Mouse (Mus musculus): ENCODE measurements around the gene Sun1. TPM values are rescaled to one million over a fixed set of nuclear protein-coding genes. Genes with fewer than 3 reads are reported as not detected.

The Sun1 gene
- polyA plus RNA-seq, 1 experiment from 2014 or later = 62.8 TPM

DNA sequence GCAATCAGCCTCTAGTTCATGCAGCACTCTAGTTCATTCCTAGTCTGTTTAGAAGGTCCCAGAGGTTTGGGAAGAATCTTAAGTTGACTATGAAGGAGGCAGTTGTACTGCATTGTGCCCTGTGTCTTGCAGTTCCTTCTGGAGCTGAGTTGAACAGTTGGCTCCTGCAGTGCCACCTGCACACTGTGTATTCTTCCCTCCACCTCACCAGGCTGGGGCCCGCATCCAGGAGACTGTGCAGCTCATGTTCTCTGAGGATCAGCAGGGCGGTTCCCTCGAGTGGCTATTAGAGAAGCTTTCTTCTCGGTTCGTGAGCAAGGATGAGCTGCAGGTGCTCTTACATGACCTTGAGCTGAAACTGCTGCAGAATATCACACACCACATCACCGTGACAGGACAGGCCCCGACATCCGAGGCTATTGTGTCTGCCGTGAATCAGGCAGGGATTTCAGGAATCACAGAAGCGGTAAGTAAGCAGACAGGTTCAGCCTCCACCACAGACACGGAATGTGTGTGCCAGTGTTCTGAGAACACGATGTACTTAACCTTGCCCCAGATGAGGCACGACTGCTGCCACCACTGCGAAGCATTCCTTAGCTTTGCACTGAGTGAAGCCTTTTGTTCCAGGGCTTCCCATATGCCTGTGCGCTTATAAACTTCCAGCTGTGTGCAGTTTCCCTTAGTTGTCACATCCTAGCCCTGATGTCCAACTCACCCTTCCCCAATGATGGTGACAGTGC, 40.8 kb downstream of the Sun1 start:
- no peak for ATAC-seq (ENCODE audit: low FRiP score, low TSS enrichment)
- 58% methylated on average over 15 of the region's 15 CpGs for WGBS
- no peak overlapping the region for H3K9ac ChIP-seq (replicated peaks; ENCODE audit: low read length)
- no peak overlapping the region for H3K4me2 ChIP-seq (replicated peaks; ENCODE audit: low read depth, low read length)
- no peak overlapping the region for H3K4me3 ChIP-seq (ENCODE audit: low read length)
- peaks cover 70% of the 10 kb centered on the region for H3K36me3 ChIP-seq (ENCODE audit: insufficient read depth, low read length)
- no peaks in the 10 kb centered on the region for H3K4me1 ChIP-seq (ENCODE audit: insufficient read depth, low read length)
- no peaks in the 10 kb centered on the region for H3K27me3 ChIP-seq (ENCODE audit: insufficient read depth, low read length)
- no peaks in the 10 kb centered on the region for H3K9me3 ChIP-seq (ENCODE audit: low read length)
- H3K27ac ChIP-seq (ENCODE audit: low read length) = no peak overlapping the region

DNA sequence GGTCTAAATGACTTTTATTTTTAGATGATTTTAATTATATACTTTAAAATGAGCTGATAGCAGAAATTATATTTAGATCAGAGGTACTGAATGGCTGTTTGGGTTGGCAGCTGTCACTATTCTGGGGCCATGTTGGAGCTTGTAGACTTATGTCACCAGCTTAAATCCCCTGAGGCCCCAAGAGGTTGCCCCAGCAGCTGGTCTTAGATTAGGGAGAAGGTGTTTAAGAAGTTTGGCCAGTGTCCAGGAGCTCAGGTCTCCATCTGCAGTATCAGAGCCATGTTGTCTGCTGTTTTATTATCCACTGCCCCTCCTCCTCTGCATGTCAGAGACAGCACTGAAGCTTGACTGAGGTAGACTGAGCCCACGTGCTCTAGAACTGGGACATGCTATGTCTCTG, 42.9 kb downstream of the Sun1 start:
- no peak overlapping the region for H3K9ac ChIP-seq (replicated peaks; ENCODE audit: low read length)
- 68% methylated on average over 1 of the region's 1 CpGs for WGBS
- no peak overlapping the region for H3K4me3 ChIP-seq (ENCODE audit: low read length)
- no peak overlapping the region for H3K27ac ChIP-seq (ENCODE audit: low read length)
- no peaks in the 10 kb centered on the region for H3K4me1 ChIP-seq (ENCODE audit: insufficient read depth, low read length)
- no peaks in the 10 kb centered on the region for H3K27me3 ChIP-seq (ENCODE audit: insufficient read depth, low read length)
- no peak for ATAC-seq (ENCODE audit: low FRiP score, low TSS enrichment)
- peaks cover 70% of the 10 kb centered on the region for H3K36me3 ChIP-seq (ENCODE audit: insufficient read depth, low read length)
- H3K4me2 ChIP-seq (replicated peaks; ENCODE audit: low read depth, low read length) = no peak overlapping the region
- H3K9me3 ChIP-seq (ENCODE audit: low read length) = no peaks in the 10 kb centered on the region

GRCm38 (mm10) chr5:139247767-139248166, 47.3 kb downstream of the Sun1 start:
- peaks cover 50% of the 10 kb centered on the region for H3K36me3 ChIP-seq (ENCODE audit: insufficient read depth, low read length)
- no peaks in the 10 kb centered on the region for H3K27me3 ChIP-seq (ENCODE audit: insufficient read depth, low read length)
- ATAC-seq (ENCODE audit: low FRiP score, low TSS enrichment) = no peak
- H3K9ac ChIP-seq (replicated peaks; ENCODE audit: low read length) = no peak overlapping the region
- WGBS = 84% methylated on average over 3 of the region's 3 CpGs
- H3K4me1 ChIP-seq (ENCODE audit: insufficient read depth, low read length) = peaks cover 7% of the 10 kb centered on the region
- H3K4me2 ChIP-seq (replicated peaks; ENCODE audit: low read depth, low read length) = no peak overlapping the region
- H3K9me3 ChIP-seq (ENCODE audit: low read length) = no peaks in the 10 kb centered on the region
- H3K4me3 ChIP-seq (ENCODE audit: low read length) = no peak overlapping the region
- H3K27ac ChIP-seq (ENCODE audit: low read length) = no peak overlapping the region

- Histone ChIP-seq H3K4me1 (ENCODE audit: insufficient read depth, low read length) (peaks cover 14% of the 10 kb centered on the region), H3K27me3 (ENCODE audit: insufficient read depth, low read length) (no peaks in the 10 kb centered on the region), H3K4me2 (replicated peaks; ENCODE audit: low read depth, low read length) (no peak overlapping the region), H3K4me3 (ENCODE audit: low read length) (no peak overlapping the region), H3K27ac (ENCODE audit: low read length) (no peak overlapping the region), H3K36me3 (ENCODE audit: insufficient read depth, low read length) (peaks cover 50% of the 10 kb centered on the region), H3K9ac (replicated peaks; ENCODE audit: low read length) (no peak overlapping the region), H3K9me3 (ENCODE audit: low read length) (no peaks in the 10 kb centered on the region)
- WGBS = 87% methylated on average over 3 of the region's 3 CpGs
- no peak for ATAC-seq (ENCODE audit: low FRiP score, low TSS enrichment)
Measured at GRCm38 (mm10) chr5:139248846-139249245, 48.4 kb downstream of the Sun1 start.

GRCm38 (mm10) chr5:139251279-139251678, 50.8 kb downstream of the Sun1 start:
- peak overlapping the region; percentile 88 for H3K4me3 ChIP-seq (ENCODE audit: low read length)
- peak overlapping the region; percentile 96 for H3K4me2 ChIP-seq (replicated peaks; ENCODE audit: low read depth, low read length)
- H3K36me3 ChIP-seq (ENCODE audit: insufficient read depth, low read length) = peaks cover 29% of the 10 kb centered on the region
- no peak for ATAC-seq (ENCODE audit: low FRiP score, low TSS enrichment)
- peak overlapping the region; percentile 79 for H3K9ac ChIP-seq (replicated peaks; ENCODE audit: low read length)
- WGBS = 70% methylated on average over 7 of the region's 7 CpGs
- no peaks in the 10 kb centered on the region for H3K27me3 ChIP-seq (ENCODE audit: insufficient read depth, low read length)
- H3K27ac ChIP-seq (ENCODE audit: low read length) = peak overlapping the region; percentile 65
- no peaks in the 10 kb centered on the region for H3K9me3 ChIP-seq (ENCODE audit: low read length)
- peaks cover 31% of the 10 kb centered on the region for H3K4me1 ChIP-seq (ENCODE audit: insufficient read depth, low read length)

- H3K36me3 ChIP-seq (ENCODE audit: insufficient read depth, low read length) = peaks cover 25% of the 10 kb centered on the region
- H3K27ac ChIP-seq (ENCODE audit: low read length) = peak overlapping the region; percentile 65
- H3K4me3 ChIP-seq (ENCODE audit: low read length) = peak overlapping the region; percentile 88
- peaks cover 31% of the 10 kb centered on the region for H3K4me1 ChIP-seq (ENCODE audit: insufficient read depth, low read length)
- H3K9ac ChIP-seq (replicated peaks; ENCODE audit: low read length) = peak overlapping the region; percentile 79
- under 1% methylated on average over 8 of the region's 8 CpGs for WGBS
- H3K4me2 ChIP-seq (replicated peaks; ENCODE audit: low read depth, low read length) = peak overlapping the region; percentile 96
- peak; percentile 57 for ATAC-seq (ENCODE audit: low FRiP score, low TSS enrichment)
- no peaks in the 10 kb centered on the region for H3K9me3 ChIP-seq (ENCODE audit: low read length)
- no peaks in the 10 kb centered on the region for H3K27me3 ChIP-seq (ENCODE audit: insufficient read depth, low read length)
Measured at GRCm38 (mm10) chr5:139251736-139252080, 51.3 kb downstream of the Sun1 start.

- peak within 1 kb of the TSS; percentile 91 for H3K9ac ChIP-seq (replicated peaks; ENCODE audit: low read length)
- WGBS = under 1% methylated on average over 89 of the region's 90 CpGs
- no peaks in the 10 kb centered on the region for H3K27me3 ChIP-seq (ENCODE audit: insufficient read depth, low read length)
- peak within 1 kb of the TSS; percentile 96 for H3K4me2 ChIP-seq (replicated peaks; ENCODE audit: low read depth, low read length)
- peak within 1 kb of the TSS; percentile 89 for H3K27ac ChIP-seq (ENCODE audit: low read length)
- no peaks in the 10 kb centered on the region for H3K9me3 ChIP-seq (ENCODE audit: low read length)
- H3K4me1 ChIP-seq (ENCODE audit: insufficient read depth, low read length) = peaks cover 31% of the 10 kb centered on the region
- peak within 1 kb of the TSS; percentile 88 for H3K4me3 ChIP-seq (ENCODE audit: low read length)
- peaks cover 19% of the 10 kb centered on the region for H3K36me3 ChIP-seq (ENCODE audit: insufficient read depth, low read length)
- ATAC-seq (ENCODE audit: low FRiP score, low TSS enrichment) = peak; percentile 97
Measured at GRCm38 (mm10) chr5:139252081-139252909, 51.9 kb downstream of the Sun1 start, which contains the start of gene Get4. Gene Get4, plus strand, starts transcription at chr5:139252324.

DNA sequence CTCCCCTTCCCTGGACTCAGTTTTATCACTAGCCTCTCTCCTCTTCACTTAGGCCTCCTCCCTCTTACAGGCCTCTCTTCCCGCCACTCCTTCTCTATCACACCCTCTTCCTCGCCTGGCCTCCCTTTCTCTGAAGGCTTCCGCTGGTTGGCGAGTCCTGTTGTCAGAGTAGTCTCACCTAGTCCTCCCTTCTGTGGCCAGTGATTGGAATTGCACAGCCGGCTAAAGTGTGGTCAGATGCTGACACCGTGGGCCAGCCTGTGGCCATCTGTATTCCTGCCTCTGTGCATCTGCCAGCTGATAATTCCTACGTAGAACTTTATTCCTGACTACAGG, 52.4 kb downstream of the Sun1 start:
- Histone ChIP-seq H3K9ac (replicated peaks; ENCODE audit: low read length) (peak overlapping the region; percentile 91), H3K4me2 (replicated peaks; ENCODE audit: low read depth, low read length) (peak overlapping the region; percentile 96), H3K36me3 (ENCODE audit: insufficient read depth, low read length) (peaks cover 14% of the 10 kb centered on the region; the same call in 1 of the 2 replicates), H3K4me1 (ENCODE audit: insufficient read depth, low read length) (peaks cover 35% of the 10 kb centered on the region), H3K27me3 (ENCODE audit: insufficient read depth, low read length) (no peaks in the 10 kb centered on the region), H3K27ac (ENCODE audit: low read length) (peak overlapping the region; percentile 89), H3K9me3 (ENCODE audit: low read length) (no peaks in the 10 kb centered on the region), H3K4me3 (ENCODE audit: low read length) (peak overlapping the region; percentile 88)
- ATAC-seq (ENCODE audit: low FRiP score, low TSS enrichment) = peak; percentile 40; the same call in 1 of the 2 replicates
- 0% methylated on average over 7 of the region's 7 CpGs for WGBS

DNA sequence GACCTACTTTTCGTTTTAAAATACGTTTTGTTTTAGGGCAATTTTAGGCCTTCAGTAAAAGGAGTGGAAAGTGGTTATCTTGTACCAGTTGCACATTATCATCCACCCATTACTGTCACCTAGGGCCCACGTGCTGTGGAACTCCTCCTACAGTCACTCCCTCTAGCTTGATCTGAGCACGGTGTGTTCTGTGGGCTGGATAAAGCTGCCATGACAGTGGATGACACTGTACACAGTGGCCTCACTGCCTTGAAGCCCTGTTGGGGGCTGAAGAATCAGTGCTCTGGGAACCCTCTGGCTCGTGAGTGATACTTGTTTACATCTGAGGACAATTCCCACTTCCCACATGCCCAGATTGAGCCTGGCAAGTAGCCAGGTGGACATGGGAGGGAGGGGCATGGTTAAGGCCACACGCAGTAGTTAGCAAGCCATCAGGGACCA, 52.9 kb downstream of the Sun1 start:
- peaks cover 10% of the 10 kb centered on the region; the same call in 1 of the 2 replicates for H3K36me3 ChIP-seq (ENCODE audit: insufficient read depth, low read length)
- peak; percentile 6; the same call in 1 of the 2 replicates for ATAC-seq (ENCODE audit: low FRiP score, low TSS enrichment)
- peak overlapping the region; percentile 96 for H3K4me2 ChIP-seq (replicated peaks; ENCODE audit: low read depth, low read length)
- 4% methylated on average over 6 of the region's 6 CpGs for WGBS
- peak overlapping the region; percentile 89 for H3K27ac ChIP-seq (ENCODE audit: low read length)
- peaks cover 36% of the 10 kb centered on the region for H3K4me1 ChIP-seq (ENCODE audit: insufficient read depth, low read length)
- H3K9me3 ChIP-seq (ENCODE audit: low read length) = no peaks in the 10 kb centered on the region
- no peaks in the 10 kb centered on the region for H3K27me3 ChIP-seq (ENCODE audit: insufficient read depth, low read length)
- peak overlapping the region; percentile 88 for H3K4me3 ChIP-seq (ENCODE audit: low read length)
- peak overlapping the region; percentile 91 for H3K9ac ChIP-seq (replicated peaks; ENCODE audit: low read length)

DNA sequence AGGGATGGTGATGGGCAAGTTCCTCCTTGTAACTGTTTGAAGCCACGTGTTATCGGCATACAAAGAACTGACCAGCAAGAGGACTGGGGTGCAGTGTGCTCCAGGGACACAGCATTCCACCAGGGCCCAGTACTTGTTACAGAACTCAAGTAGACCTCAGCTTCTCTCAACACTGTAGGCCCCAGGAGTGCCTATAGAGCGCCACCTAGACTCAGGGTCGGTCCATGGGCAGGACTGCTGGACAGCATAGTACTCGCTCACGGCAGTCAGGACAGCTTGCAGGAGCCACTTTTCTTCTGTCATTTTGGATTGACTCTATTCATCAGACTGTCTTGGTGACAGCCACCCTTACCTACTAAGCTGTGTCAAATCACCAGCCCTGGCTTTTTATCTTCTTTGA, 54.5 kb downstream of the Sun1 start:
- Histone ChIP-seq H3K27me3 (ENCODE audit: insufficient read depth, low read length) (no peaks in the 10 kb centered on the region), H3K4me1 (ENCODE audit: insufficient read depth, low read length) (peaks cover 38% of the 10 kb centered on the region), H3K9me3 (ENCODE audit: low read length) (no peaks in the 10 kb centered on the region), H3K4me3 (ENCODE audit: low read length) (no peak overlapping the region), H3K9ac (replicated peaks; ENCODE audit: low read length) (no peak overlapping the region), H3K4me2 (replicated peaks; ENCODE audit: low read depth, low read length) (no peak overlapping the region), H3K27ac (ENCODE audit: low read length) (no peak overlapping the region), H3K36me3 (ENCODE audit: insufficient read depth, low read length) (no peaks in the 10 kb centered on the region; the same call in 1 of the 2 replicates)
- WGBS = 87% methylated on average over 6 of the region's 6 CpGs
- ATAC-seq (ENCODE audit: low FRiP score, low TSS enrichment) = no peak
